Mouse (Mus musculus) kidney, postnatal 36 days (tissue): ENCODE data around the gene Tspan5.
A peak's percentile ranks its signal among the peaks of the same experiment; 100 is the strongest.

Experiments
- DNase-seq, 2 experiments: peaks; one replicate each; pipeline ENCODE4 v3.0.0; 2021 to 2022; ENCODE audit warnings: mixed read lengths in 2 of 2

The Tspan5 gene

DNA sequence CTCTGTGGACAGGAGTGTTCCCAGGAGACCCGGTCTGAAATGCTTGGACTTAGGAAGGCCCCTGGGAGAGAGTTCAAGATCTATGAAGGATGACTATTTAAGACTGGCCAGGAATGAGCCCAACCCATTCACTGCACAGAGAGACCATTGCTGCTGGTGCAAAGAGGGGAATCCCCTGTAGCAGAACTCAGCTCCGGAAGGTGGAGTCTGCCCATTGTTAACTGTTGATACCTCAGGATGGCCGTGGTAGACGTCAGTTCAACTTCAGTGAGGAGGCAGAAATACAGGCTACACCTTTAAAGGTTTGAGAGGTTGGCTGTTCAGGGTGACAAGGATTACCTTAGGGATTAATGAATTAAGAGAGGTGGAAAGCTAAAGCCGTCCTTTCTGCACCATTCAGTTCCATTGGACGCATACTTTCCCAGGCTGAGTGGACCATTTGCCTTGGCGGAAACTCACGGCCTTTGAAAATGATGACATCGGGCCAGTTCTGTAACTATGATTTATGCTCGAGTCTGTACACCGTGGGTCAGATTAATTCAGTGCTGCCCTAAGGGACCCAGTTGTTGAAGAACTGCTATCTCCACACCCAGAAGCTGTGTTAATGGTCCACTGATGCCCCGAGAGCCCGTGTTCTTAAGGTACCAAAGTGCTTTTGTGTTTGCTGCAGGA, 71.3 kb downstream of the Tspan5 start:
- DNase-seq: no peak

DNA sequence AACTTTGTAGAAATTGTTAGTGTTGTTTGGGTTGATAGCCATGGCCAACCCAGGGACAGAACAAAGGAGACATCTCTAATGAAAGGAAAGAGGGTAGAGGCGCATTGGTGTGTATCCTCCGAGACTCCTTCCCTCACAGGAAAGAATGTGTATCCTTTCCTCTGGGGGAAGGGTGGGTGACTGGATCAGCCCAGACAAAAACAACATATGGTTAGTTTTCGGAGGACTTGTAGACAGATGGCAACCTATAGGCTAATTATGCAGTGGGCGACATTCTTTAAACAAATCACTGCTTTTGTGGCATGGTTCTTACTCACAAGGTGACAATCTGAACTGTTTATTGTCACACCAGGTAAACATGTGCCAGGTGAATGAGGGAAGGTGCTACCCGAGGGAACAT, 72.5 kb downstream of the Tspan5 start:
- no peak for DNase-seq

DNA sequence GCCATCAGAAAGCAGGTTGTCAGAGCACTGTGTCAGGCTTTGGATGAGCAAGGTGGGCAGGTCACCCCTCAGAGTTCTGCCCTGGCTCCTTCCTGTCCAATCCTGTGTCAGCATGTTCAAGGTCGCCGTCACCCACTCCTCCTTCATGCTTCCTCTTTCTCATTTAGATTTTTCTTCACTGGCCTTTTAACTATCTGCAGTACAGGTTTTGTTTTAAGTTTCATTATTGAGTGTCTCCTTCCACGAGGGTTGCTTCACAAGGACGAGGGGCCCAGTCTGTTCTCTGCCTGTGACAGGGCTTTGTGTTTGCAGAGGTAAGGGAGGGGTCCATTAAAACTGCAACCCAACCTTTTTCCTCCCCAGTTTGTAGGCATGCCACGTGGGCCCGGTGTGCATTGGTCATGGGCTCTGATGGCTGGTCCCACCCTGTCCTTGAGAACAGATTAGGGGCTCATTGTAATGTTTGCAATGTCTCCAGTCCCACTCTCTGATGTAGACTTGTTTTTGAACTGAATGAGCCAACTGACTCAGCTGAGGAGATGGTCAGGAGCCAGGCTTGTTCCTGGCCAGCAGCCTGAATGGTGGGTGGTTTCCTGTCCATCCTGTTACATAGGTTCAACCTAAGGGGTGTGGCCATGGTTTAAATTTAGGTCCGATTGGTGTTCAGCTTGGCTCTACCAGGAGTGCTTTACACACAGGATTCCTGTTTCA, 73.3 kb downstream of the Tspan5 start:
- no peak for DNase-seq

DNA sequence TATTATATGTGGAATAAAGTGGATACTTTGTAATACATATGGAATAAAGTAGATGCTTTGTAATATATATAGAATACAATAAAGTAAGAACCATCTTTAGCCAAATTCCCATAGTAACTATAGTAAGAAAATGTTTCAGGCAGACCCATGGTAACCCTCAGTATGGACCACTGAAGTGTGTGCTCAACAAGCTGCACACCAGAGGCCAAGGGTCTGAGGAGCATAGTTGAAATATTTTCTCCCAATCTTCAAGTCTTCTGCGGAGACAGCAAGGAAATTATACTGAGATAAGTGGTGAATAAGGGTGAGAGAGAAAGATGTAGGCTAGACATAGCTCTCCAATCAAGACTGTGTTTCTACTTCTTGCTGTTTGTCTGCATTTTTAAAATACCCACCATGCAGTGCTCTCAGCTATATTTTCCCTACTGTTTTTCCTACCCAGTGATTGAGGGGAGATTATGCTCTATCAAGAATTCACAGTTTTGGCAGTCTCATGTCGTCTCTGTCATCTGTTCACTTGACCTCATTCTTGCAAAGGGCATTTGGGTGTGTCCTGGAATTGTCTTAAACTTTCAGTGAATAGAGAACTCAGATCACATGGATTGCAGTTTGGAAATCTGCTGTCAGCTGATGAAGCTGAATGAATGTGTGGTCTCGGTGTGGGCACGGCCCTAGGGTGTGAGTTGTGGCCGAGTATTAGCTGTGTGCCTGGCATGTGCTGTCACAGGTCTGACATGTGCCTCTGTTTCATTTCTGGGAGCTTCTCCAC, 75.1 kb downstream of the Tspan5 start:
- DNase-seq: no peak

DNA sequence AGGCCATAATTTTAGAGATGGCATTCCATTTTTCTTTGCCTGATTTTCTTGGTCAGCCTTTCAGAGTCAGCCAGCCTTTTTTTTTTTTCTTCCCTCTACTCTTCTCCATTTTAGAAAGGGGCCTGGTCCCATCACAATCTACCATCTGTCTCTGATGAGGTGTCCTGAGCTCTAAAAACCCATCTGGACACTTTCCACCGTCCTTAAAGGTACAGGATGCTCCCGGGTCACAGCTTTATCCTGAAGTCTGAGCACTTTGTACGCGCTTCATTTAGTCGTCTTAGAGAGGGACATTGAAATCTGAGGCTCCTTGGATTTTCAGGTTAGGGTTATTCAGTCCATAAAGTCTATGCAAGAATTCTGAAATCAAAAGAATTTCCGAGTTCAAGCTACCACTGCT, 77.9 kb downstream of the Tspan5 start:
- DNase-seq: no peak

DNA sequence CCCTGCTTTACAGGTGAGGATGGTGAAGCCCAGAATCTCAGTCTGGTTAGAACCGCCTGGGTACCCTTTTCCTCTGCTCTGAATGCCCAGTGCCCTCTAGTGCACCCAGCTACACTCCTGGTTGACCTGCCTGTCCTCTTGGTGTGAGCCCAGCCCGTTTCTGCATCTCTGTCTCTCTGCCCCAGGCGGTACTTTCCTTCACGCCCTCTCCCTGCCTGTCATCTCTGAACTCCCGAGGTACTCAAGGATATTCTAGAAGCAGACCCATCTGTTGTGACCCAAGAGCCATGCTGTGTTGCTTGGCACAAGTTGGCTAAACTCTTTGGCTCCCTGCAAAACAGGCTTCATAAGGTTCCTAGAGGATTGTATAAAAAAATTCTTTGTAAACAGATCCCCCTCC, 78.3 kb downstream of the Tspan5 start:
- peak; percentile 59 to 78 for DNase-seq

DNA sequence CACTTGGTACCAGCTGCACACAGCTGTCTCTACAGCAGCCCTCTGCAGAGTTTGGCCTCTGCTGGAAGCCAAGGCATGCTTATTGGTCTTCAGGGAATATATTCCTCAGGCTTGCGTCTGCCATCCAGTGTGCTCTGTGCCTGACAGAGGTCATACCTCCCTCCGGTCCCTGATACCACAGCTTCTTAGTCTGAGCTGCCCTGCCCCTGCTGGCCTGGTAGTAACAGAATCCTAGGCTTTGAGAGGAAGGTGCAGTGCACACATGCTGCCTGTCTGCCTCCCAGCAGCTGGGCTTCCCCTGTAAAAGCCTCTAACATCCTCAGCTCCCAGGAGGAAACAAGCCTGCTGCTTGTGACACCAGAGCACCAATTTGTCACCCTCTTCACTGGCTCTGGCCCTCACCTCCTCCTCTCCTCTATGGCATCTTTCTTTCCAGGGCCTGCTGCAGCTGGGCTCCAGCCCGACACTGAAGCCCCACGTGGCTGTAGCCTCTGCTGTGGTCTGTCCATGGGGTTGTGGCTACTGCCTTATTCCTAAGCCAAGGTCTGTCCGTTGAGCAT, 80.0 kb downstream of the Tspan5 start:
- no peak for DNase-seq

DNA sequence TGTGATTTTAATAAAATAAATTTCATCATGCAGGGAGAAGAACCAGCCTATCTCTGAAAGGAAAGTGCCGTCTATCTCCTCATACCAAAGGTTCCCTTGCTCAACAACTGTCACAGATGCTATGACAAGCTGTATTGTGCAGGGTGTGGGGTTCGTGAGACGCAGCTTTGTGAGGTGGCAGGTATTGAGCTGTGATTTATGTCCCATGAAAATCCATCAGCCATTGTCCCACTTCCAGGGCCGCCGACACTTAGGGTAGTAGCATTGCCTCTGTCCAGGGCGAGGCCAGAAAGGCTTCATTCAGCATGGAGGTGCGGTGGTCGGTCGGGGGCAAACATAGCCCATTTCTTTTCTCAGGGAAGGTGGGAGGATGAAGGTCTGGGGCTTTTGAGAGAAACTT, 81.9 kb downstream of the Tspan5 start:
- DNase-seq: no peak

DNA sequence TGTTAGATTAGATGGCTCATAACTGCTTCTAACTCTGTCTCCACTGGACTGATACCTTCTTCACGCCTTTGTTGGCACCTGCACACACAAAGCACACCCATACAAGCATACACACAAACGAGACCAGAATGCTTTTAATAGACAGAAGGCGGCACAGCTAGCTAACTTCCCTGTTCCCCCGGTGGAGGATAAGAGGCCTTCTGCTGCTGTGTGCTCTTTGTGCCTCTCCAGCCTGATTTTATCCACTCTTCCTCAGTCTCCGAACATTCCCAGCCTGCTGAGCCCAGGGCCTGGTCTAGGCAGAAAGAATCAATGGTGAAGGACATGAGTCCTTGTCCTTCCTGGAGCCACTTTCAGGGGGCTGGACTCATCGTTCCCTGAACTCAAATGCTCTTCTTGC, 83.3 kb downstream of the Tspan5 start:
- DNase-seq: no peak

DNA sequence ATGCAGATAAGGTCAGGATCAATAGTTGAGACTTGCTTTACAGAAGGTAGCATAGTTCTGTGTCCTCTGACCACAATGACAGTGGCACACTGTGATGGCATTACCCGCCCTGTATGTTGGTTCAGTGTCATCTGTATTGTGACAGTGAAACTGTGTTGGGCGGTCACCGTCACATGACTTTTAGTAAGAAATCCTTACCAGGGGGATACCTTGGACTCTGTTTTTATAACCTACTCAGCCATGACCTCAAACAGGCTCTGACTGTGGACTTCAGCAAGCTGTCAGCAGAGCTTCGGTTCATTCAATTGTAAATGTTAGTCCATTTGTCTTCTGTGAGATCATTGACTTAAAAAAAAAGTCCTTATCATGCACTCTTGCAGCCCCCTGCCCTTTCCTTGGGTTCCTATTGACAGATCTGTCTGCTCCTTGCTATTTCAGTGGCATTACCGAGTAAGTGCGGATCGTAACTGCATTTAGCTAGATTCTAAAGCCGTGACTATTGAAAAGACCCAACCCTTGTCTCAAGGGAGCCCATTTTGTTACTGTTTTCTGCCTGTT, 84.3 kb downstream of the Tspan5 start:
- peak in 1 of 2 experiments; percentile 7 for DNase-seq

DNA sequence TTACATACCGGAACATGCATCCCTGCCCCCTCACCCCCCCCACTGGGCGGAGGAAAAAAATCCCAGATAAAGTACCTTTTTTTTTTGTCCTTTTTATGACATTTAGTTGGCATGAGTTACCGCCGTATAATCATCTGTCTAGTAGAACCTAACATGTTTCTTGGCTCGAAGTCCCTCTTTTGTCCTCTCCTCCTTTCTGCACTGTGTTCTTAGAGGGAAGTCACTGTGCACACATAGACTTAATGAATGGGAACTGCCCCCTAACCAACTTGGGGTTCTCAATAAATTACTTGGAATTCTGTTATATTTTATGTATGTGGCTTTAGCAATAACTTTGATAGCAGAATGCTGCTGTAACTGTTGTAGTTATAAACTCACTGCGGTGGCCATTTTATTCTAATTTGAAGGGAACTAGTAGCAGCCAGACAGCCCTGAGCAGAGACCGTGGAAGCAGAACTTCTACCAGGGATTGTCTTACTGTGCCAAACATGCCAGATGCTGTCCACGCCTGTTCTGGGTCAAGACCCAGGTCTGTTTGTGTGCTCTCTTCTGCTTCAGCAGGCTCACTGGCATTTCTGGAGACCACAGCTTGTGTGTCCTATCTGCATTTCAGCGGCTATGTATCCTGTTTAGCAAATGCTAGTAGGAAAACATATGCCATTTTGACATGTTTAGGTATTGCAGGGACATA, 91.0 kb downstream of the Tspan5 start:
- peak; percentile 25 to 41 for DNase-seq

DNA sequence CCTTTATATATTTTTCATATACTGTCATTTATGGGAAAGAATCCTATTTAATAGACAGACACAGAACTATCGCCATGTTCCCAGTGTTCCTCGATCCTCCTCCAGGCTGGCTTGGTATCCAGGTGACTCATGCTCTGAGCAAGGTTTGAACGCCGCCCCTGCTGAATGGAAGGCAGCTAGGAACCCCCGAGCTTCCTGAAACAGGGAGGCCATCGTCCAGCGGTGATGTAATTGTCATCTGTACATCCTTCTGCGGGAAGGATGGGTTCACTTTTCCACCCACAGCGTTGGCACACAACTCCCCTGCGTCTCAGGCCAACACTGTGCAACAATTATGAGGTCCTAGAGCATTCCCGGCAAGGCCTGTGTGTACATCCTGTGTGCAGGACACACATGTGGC, 92.2 kb downstream of the Tspan5 start:
- no peak for DNase-seq

DNA sequence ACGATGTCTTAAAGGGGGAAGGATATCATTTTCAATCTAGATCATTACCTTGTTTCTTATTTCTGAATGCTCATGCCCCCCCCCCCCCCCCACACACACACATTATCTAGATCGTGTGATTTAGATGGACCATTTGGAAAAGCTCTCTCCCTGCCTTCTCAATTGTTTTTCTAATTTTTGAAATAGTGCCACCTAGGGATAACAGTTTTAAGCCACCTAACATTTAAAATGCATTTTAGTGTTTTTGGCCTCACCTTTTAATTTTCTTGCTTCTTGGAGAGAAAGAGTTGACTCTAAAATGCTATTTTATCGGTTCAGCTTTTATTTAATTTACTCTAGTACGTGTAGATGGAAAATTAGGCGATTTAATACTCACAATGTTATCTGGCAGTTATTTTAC, 94.9 kb downstream of the Tspan5 start:
- no peak for DNase-seq

DNA sequence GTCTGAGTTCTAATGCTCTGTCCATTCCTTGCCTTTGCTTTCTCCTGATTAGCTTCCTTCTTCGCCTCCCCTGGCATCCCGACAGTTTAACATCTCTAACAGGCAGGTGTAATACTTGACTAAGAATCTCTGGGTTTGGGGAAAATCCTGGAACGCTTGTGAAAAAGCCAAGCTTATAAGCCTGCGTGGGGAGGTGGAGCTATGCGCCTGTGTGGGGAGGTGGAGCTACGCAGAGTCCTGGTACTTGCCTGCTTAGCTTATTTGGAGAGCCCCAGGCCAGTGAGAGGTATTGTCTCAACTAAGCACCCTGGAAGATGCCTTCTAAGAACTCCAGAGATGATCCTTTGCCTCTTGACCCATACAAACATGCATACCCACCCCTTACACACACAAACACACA, 95.7 kb downstream of the Tspan5 start:
- no peak for DNase-seq

DNA sequence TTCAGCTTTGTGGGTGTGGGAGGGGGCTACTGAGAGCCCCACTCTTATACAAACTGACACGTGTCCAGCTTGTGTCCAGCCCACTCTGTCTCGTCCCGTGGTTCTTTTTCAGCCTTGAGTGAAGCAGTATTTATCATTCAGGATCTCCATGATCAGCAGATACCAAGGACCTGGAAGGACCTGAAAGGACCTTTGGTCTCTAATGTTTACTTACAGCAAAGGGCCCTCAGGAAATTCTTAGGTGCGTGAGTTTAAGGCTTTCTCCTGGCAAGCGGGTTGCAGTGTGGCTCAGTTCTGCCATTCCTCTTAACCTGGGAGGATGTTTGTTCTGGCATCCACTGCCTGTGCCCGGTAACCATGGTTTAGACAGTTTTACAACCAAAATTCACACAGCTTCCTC, 97.7 kb downstream of the Tspan5 start:
- DNase-seq: no peak

DNA sequence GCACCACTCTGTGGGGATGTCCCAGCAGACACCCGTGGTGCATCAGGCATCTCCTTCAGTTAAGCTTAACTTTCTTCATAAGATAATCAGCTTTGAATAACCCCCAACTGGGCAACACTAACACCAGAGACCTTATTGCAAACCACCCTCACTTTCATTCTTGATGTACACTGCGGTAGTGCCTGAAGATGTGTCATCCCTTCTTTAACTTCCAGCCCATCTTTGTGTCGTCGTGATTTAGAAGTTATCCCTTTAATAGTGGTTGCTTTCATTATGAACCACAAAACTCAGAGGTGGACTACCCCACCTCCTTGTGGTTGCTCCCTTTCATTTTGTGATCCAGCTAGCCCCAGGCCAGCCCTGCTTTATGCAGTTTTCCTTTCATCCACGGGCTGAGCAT, 99.3 kb downstream of the Tspan5 start:
- DNase-seq: no peak

DNA sequence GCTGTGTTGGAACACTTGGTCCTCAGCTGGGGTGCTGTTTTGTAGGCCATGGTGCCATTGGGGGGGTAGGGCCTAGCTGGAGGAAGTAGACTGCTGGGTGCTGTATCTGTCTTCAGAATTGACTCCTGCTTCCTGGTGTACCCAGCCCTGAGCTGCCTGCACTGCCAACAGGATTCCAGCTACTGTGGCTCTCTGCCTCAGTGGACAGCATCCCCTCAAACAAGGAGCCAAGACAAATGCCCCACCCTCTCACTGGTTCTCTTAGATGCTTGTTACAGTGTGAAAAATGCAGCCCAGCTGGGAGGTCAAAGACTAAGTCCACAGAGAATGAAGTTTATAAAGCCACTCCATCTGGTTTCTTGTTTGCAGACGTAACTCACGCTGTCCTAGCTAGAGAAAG, 101.2 kb downstream of the Tspan5 start:
- no peak for DNase-seq

DNA sequence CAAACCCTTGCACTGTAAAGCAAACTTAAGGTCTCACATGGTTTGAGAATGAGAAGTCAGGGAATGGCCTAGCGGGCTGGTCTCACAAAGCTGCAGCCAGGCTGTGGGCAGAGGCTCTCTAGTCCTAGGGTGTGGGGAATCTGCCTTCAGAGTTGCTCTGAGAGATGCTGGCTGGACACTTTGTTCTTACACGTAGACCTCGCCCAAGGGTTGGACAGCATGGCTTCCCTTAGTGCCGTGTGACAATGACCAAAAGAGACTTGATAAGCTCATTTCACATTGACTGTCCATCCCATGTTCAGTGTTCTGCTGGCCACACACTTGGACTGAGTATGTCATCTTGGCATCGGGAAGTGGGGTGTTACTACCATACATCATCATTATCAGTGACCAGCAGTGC, 101.6 kb downstream of the Tspan5 start:
- DNase-seq: no peak

DNA sequence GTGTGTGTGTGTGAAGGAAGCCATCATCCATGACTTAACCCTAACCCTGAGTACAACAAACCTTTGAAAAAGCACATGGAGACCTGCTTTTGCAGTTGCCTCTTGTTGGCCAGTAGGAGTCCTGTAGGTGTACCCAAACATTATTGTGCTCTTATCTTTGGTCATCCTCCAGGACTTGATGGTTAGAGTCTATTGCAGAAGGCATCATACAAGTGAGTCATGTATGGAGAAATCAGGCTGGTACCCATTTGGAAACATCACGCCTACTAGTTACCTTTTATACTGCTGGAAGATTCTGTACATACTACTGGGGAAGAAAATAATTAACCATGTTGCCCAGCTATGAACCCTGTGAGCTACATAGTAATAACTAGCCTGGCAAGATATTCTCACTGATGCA, 103.8 kb downstream of the Tspan5 start:
- DNase-seq: no peak

DNA sequence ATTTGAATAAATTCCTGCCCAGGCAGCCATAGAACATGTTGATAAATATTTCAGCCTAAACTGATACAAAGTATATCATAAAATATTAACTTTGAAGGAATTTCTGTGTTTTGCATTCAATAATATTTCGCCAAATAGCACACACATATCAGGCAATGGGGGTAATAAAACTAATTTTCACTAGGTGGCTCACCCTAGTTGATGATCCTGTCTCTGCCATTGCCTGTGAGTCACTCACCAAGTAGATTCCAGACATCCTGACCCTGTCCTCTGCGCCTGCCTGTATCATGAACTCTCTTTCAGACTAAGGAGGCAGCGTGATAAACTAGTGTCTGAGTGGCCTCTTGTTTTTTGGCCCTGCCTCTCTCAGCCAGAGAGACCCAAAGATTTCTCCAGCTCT, 105.8 kb downstream of the Tspan5 start:
- no peak for DNase-seq

DNA sequence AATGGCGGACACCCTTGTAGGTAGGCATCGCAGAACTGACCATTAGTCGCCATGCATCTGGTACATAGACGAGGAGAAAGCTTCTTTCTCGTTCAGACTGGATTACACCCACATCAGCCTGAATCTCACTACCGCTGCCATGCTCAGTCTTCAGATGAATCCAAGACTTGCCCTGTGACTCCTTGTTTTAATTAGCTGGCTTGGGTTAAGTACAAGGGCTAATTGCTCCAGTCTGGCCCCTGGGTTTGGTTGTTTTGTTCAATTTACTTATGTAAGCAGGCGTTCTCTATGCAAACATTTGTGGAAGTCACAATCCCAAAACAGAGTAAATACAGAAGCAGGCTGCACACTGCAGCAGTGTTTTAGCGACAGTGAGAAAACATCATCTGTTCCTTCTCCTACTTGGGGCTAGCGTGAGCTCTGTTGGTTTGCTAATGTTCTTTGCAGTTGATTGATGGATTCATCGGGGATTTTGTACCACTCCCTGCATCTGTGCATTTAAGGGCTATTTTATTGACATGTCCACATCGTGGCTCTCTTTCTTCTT, 107.8 kb downstream of the Tspan5 start:
- no peak for DNase-seq

DNA sequence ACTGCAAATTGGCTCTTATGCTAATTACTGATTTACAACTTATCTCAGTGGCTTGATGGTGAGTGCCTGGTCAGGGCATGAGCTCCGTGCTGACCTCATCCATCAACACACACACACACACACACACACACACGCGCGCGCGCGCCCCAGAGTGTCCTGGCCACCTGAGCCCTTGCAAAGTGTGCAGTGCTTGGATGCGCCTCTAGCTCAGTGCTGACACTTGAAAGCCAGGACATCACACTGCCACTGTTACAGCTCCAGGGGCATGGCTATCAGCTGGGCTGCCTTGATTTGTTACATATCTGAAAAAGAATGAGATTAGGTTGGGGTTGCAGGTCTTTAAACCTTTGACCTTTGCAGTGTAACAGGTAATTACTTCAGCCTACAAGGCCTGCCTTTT, 109.9 kb downstream of the Tspan5 start:
- no peak for DNase-seq
